Mouse (Mus musculus): Measurements from ENCODE around the gene Ckmt2.

Ckmt2 gene

GRCm38 (mm10) chr13:91876741-91877349 lies at the start of gene Ckmt2:
Gene Ckmt2, minus strand, starts transcription at chr13:91876885.
- in situ Hi-C loops (cut with MboI; ENCODE audit: low pct_unique_long_range_greater_than_20kb in 1 of 2, low sequenced_read_pairs in 2 of 2, unreplicated experiment in 1 of 2): no loop called here

DNA sequence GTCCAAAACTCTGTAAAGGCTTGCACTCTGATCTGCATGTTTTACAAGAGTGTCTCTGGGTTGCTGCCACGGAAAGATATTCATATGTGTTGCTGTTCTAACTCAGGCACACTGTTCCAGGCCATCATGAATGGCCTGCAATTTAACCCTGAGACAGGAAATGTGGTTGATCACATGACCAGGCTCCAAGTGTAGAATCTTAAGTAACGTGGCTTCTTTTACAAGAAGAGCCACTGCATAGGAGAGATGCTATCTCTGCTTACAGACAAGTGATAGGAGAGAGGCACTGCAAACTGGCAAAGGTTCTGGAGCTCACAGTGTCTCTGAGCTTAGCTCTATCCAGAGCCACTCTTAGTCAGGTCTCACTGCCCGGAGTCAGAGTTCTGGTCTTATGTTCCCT lies 44.3 kb upstream of the Ckmt2 start:
- in situ Hi-C loops (cut with MboI; ENCODE audit: low pct_unique_long_range_greater_than_20kb in 1 of 2, low sequenced_read_pairs in 2 of 2, unreplicated experiment in 1 of 2): loop anchor here in 1 of 2 experiments (25.0 kb wide), 1 partner anchor 816 kb away; no protein-coding TSS in a partner anchor

GRCm38 (mm10) chr13:91918764-91919163 lies 42.1 kb upstream of the Ckmt2 start:
- in situ Hi-C loops (cut with MboI; ENCODE audit: low pct_unique_long_range_greater_than_20kb in 1 of 2, low sequenced_read_pairs in 2 of 2, unreplicated experiment in 1 of 2): loop anchor here in 1 of 2 experiments (25.0 kb wide), 1 partner anchor 819 kb away; no protein-coding TSS in a partner anchor

GRCm38 (mm10) chr13:91917835-91918234 lies 41.1 kb upstream of the Ckmt2 start:
- in situ Hi-C loops (cut with MboI; ENCODE audit: low pct_unique_long_range_greater_than_20kb in 1 of 2, low sequenced_read_pairs in 2 of 2, unreplicated experiment in 1 of 2): loop anchor here in 1 of 2 experiments (25.0 kb wide), 1 partner anchor 819 kb away; no protein-coding TSS in a partner anchor

GRCm38 (mm10) chr13:91916308-91916707 lies 39.6 kb upstream of the Ckmt2 start:
- in situ Hi-C loops (cut with MboI; ENCODE audit: low pct_unique_long_range_greater_than_20kb in 1 of 2, low sequenced_read_pairs in 2 of 2, unreplicated experiment in 1 of 2): loop anchor here in 1 of 2 experiments (25.0 kb wide), 1 partner anchor 821 kb away; no protein-coding TSS in a partner anchor

DNA sequence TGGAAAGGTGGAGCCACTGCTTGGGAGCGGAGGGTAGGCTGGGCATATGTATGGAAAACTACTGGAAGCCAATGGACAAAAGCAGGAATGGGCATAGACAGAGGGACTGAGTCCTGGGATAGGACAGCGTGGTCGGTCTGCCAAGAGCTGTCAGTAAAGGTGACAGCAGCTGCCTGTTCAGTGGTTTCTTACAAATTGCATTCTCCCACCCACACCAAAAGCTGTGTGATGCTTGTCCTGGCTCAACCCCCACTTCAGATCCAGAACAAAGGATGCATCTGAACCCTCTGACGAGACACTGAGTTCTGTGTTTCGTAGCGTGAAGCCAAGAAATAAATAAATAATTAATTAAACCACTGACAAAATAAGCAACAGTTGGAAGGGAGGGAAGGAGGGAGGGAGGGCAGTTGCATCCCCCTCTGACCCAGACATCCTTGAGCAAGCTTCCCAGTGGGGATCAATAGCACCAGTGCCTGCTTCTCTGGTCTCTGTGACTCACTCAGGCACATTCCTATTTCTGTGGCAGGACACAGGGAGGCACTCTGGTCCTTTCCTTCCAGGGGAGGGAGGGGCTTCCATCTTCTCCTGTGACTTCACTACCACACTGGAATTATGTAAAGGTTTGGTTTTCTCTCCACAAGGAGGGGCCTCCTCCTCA lies 39.0 kb upstream of the Ckmt2 start:
- in situ Hi-C loops (cut with MboI; ENCODE audit: low pct_unique_long_range_greater_than_20kb in 1 of 2, low sequenced_read_pairs in 2 of 2, unreplicated experiment in 1 of 2): loop anchor here in 1 of 2 experiments (25.0 kb wide), 1 partner anchor 822 kb away; no protein-coding TSS in a partner anchor

DNA sequence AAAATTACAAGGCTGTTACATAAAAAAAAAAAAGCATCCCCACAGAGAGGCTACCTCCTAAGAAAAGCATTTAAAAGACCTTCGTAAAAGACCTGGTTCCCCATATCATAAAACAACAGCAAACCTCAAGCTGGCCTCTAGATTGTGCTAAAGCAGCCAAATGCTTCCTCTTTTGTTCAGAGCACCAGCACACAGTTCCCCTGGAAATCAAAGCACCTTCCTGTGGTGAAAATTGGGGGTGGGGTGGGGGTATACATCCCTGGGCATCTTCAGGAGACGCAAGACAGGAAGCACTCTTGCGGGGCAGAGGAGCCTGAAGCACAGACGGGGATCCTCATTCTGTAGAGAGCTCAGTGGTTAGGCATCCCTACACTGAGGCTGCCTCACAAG lies 38.5 kb upstream of the Ckmt2 start:
- in situ Hi-C loops (cut with MboI; ENCODE audit: low pct_unique_long_range_greater_than_20kb in 1 of 2, low sequenced_read_pairs in 2 of 2, unreplicated experiment in 1 of 2): loop anchor here in 1 of 2 experiments (25.0 kb wide), 1 partner anchor 822 kb away; no protein-coding TSS in a partner anchor

DNA sequence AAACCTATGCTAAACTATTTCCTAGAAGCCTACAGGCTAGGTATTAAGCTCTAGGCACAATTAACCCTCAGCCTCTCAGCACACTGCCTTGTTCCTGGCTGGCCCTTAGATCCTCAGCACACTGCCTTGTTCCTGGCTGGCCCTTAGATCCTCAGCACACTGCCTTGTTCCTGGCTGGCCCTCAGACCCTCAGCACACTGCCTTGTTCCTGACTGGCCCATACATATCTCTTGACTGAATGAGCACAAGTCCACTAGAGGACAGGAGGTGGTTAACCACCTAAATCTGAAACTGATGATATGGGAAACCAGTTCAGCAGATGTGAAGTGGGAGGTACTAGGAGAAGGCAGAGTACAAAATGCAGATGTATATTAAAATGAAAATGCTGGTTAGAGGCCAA lies 35.0 kb upstream of the Ckmt2 start:
- in situ Hi-C loops (cut with MboI; ENCODE audit: low pct_unique_long_range_greater_than_20kb in 1 of 2, low sequenced_read_pairs in 2 of 2, unreplicated experiment in 1 of 2): loop anchor here in 1 of 2 experiments (25.0 kb wide), 1 partner anchor 826 kb away; no protein-coding TSS in a partner anchor

DNA sequence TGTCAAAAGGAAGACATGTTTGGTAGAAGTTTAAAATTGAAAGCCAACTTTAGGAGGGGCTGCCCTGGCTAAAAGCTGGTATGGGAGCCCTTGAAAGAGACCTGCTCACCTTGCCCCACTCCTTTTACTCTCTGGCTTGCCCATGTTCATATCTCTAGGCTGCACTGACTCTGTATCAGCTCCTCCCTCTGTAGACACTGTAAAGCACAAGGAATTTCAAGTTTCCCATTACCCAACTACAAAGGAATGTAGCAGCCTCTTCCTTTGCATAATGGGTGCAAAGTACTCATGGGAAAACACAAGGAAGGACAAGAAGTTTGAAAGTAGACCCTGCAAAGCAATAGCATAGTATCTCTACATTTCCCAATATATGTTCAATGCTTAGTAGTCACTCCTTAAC lies 34.5 kb upstream of the Ckmt2 start:
- in situ Hi-C loops (cut with MboI; ENCODE audit: low pct_unique_long_range_greater_than_20kb in 1 of 2, low sequenced_read_pairs in 2 of 2, unreplicated experiment in 1 of 2): loop anchor here in 1 of 2 experiments (25.0 kb wide), 1 partner anchor 826 kb away; no protein-coding TSS in a partner anchor

GRCm38 (mm10) chr13:91908202-91908980 lies 31.7 kb upstream of the Ckmt2 start:
- in situ Hi-C loops (cut with MboI; ENCODE audit: low pct_unique_long_range_greater_than_20kb in 1 of 2, low sequenced_read_pairs in 2 of 2, unreplicated experiment in 1 of 2): loop anchor here in 1 of 2 experiments (25.0 kb wide), 1 partner anchor 829 kb away; no protein-coding TSS in a partner anchor

GRCm38 (mm10) chr13:91906338-91906737 lies 29.7 kb upstream of the Ckmt2 start:
- in situ Hi-C loops (cut with MboI; ENCODE audit: low pct_unique_long_range_greater_than_20kb in 1 of 2, low sequenced_read_pairs in 2 of 2, unreplicated experiment in 1 of 2): loop anchor here in 1 of 2 experiments (25.0 kb wide), 1 partner anchor 831 kb away; no protein-coding TSS in a partner anchor

DNA sequence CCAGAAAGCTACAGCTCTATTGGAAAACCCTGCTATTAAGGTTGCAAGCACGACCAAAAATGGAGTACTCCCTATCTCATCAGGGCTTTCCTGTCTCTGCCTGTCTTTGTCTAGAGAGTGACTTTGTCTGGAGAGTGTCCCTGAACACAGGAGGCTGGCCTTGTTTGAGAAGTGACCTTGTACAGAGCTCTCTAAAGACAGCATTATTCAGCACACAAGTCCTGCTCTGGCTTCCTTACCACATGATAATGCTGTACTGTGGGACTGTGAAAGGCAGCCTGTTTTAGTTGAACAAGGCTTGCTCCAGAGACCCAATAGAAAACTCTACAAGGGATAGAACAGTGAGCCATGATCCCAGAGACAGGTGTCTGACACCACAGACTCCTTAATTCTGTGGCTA lies 19.8 kb upstream of the Ckmt2 start:
- in situ Hi-C loops (cut with MboI; ENCODE audit: low pct_unique_long_range_greater_than_20kb in 1 of 2, low sequenced_read_pairs in 2 of 2, unreplicated experiment in 1 of 2): no loop called here

GRCm38 (mm10) chr13:91893132-91893531 lies 16.4 kb upstream of the Ckmt2 start:
- in situ Hi-C loops (cut with MboI; ENCODE audit: low pct_unique_long_range_greater_than_20kb in 1 of 2, low sequenced_read_pairs in 2 of 2, unreplicated experiment in 1 of 2): no loop called here

DNA sequence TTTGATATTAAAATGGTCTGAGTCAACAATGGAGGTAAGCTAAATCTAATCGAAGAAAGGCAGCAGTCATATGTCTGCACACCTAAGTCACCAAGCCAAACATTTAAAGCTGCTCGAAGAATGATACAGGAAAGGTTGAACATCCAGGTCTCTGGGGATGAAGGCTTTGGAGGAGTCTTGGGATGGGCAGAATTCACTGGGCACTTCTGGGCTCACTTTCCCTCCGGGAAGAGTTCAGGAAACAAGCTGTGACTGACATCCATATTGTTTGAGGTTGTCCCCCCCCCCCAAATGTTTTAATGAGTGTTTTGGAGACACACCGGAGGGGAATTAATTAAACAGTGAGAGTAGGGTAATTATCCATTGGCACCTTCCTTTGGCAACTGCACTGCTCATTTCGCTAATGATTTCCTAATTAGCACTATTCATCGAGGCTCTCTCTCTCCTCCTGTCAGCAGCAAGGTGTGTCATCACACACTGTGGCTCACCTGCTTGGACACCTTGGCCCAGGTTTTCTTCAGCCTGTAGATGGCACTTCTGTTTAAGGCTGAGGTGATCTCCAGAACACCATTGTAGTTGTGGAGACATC lies 13.4 kb upstream of the Ckmt2 start:
- in situ Hi-C loops (cut with MboI; ENCODE audit: low pct_unique_long_range_greater_than_20kb in 1 of 2, low sequenced_read_pairs in 2 of 2, unreplicated experiment in 1 of 2): no loop called here

- in situ Hi-C loops (cut with MboI; ENCODE audit: low pct_unique_long_range_greater_than_20kb in 1 of 2, low sequenced_read_pairs in 2 of 2, unreplicated experiment in 1 of 2): no loop called here
Measured at GRCm38 (mm10) chr13:91884714-91885386, 8.2 kb upstream of the Ckmt2 start.

GRCm38 (mm10) chr13:91881837-91882480 lies 5.3 kb upstream of the Ckmt2 start:
- in situ Hi-C loops (cut with MboI; ENCODE audit: low pct_unique_long_range_greater_than_20kb in 1 of 2, low sequenced_read_pairs in 2 of 2, unreplicated experiment in 1 of 2): no loop called here

GRCm38 (mm10) chr13:91880256-91880655 lies 3.6 kb upstream of the Ckmt2 start:
- in situ Hi-C loops (cut with MboI; ENCODE audit: low pct_unique_long_range_greater_than_20kb in 1 of 2, low sequenced_read_pairs in 2 of 2, unreplicated experiment in 1 of 2): no loop called here

All from mouse embryonic stem cell (cell line).